Mouse (Mus musculus) spleen, adult 2 months (tissue): ENCODE measurements at regions not wholly inside any gene's neighbourhood (a gene's known extent, or its start where the extent isn't known, plus 50 kb on each side); places are given as distances from the start of the nearest gene placed in this dataset.

Experiments used
- DNase-seq, 2 experiments: peaks; one replicate each; pipeline versions ENCODE4 v3.0.0 to v3.0.0-alpha.2; 2012 to 2021; ENCODE audit warnings: low spot score in 2 of 2, low read depth in 1 of 2
- H3K27ac ChIP-seq: fragments of 200-500 bp; 2 replicates; pipeline ENCODE4 v1.5.1; 2012; ENCODE audit warnings: low read length, inconsistent platforms; ENCODE audit not compliant: insufficient read depth
- H3K27me3 ChIP-seq: fragments of 200-500 bp; 2 replicates; pipeline ENCODE4 v1.6.1; 2012; ENCODE audit warnings: mild to moderate bottlenecking, moderate library complexity, low read length, inconsistent platforms; ENCODE audit not compliant: control insufficient read depth, insufficient read depth
- H3K36me3 ChIP-seq: fragments of 200-500 bp; 2 replicates; pipeline ENCODE4 v1.6.1; 2012; ENCODE audit warnings: mild to moderate bottlenecking, low read length, inconsistent platforms; ENCODE audit not compliant: control insufficient read depth, insufficient read depth
- H3K4me1 ChIP-seq: fragments of 200-500 bp; 2 replicates; pipeline ENCODE4 v1.6.1; 2011; ENCODE audit warnings: inconsistent platforms; ENCODE audit not compliant: control insufficient read depth, insufficient read depth, insufficient read length
- H3K4me3 ChIP-seq: fragments of 200-500 bp; 2 replicates; pipeline ENCODE4 v1.5.1; 2011; ENCODE audit warnings: mild to moderate bottlenecking, inconsistent platforms; ENCODE audit not compliant: insufficient read depth, insufficient read length; ENCODE audit errors: extremely low read depth
- CTCF ChIP-seq: fragments of 200-500 bp; IDR thresholded peaks from 2 replicates; pipeline ENCODE4 v1.5.1; 2011; ENCODE audit warnings: mild to moderate bottlenecking, inconsistent platforms; ENCODE audit not compliant: insufficient read depth, insufficient read length, insufficient replicate concordance; ENCODE audit errors: extremely low read depth
- POLR2A ChIP-seq: fragments of 200-500 bp; IDR thresholded peaks from 2 replicates; pipeline ENCODE4 v1.6.1; 2011; ENCODE audit warnings: low read depth, low read length, inconsistent platforms
- WGBS: fragments of 180-500 bp; shearing (Covaris S2); methylation state at CpG from one replicate; pipeline ENCODE4 v1.1.7; 2018; 5-methylcytosine and 5-hydroxymethylcytosine counted together

GRCm38 (mm10) chr15:7574264-7574663, 176.1 kb upstream of the Egflam start:
- DNase-seq = no peak
- Histone ChIP-seq H3K4me3 (no peak overlapping the region), H3K27me3 (no peaks in the 10 kb centered on the region), H3K4me1 (no peaks in the 10 kb centered on the region), H3K27ac (no peak overlapping the region), H3K36me3 (no peaks in the 10 kb centered on the region)
- TF ChIP-seq CTCF (no peak), POLR2A (no peak)
- 85% methylated on average over 3 of the region's 3 CpGs for WGBS

GRCm38 (mm10) chr15:7574811-7575210, 176.6 kb upstream of the Egflam start:
- 75% methylated on average over 2 of the region's 2 CpGs for WGBS
- Histone ChIP-seq H3K4me1 (no peaks in the 10 kb centered on the region), H3K4me3 (no peak overlapping the region), H3K27ac (no peak overlapping the region), H3K27me3 (no peaks in the 10 kb centered on the region), H3K36me3 (no peaks in the 10 kb centered on the region)
- TF ChIP-seq CTCF (no peak), POLR2A (no peak)
- no peak for DNase-seq

- no peak for TF ChIP-seq CTCF
- no peak for TF ChIP-seq POLR2A
- DNase-seq = no peak
- no peak overlapping the region for H3K4me3 ChIP-seq
- no peaks in the 10 kb centered on the region for H3K4me1 ChIP-seq
- 56% methylated on average over 3 of the region's 3 CpGs for WGBS
- no peaks in the 10 kb centered on the region for H3K36me3 ChIP-seq
- no peak overlapping the region for H3K27ac ChIP-seq
- no peaks in the 10 kb centered on the region for H3K27me3 ChIP-seq
Observed at GRCm38 (mm10) chr15:7578439-7578838, 180.2 kb upstream of the Egflam start.

GRCm38 (mm10) chr15:7587210-7587609, 189.0 kb upstream of the Egflam start:
- 92% methylated on average over 3 of the region's 3 CpGs for WGBS
- DNase-seq = no peak
- TF ChIP-seq CTCF (no peak), POLR2A (no peak)
- Histone ChIP-seq H3K27ac (no peak overlapping the region), H3K27me3 (no peaks in the 10 kb centered on the region), H3K36me3 (no peaks in the 10 kb centered on the region), H3K4me1 (no peaks in the 10 kb centered on the region), H3K4me3 (no peak overlapping the region)

GRCm38 (mm10) chr15:7591486-7591885, 193.3 kb upstream of the Egflam start:
- H3K4me1 ChIP-seq = no peaks in the 10 kb centered on the region
- H3K4me3 ChIP-seq = no peak overlapping the region
- no peaks in the 10 kb centered on the region for H3K27me3 ChIP-seq
- no peak overlapping the region for H3K27ac ChIP-seq
- H3K36me3 ChIP-seq = no peaks in the 10 kb centered on the region
- no peak for DNase-seq
- TF ChIP-seq CTCF (no peak), POLR2A (no peak)

- WGBS = 69% methylated on average over 4 of the region's 4 CpGs
- DNase-seq = no peak
- H3K27ac ChIP-seq = no peak overlapping the region
- no peaks in the 10 kb centered on the region for H3K4me1 ChIP-seq
- no peak overlapping the region for H3K4me3 ChIP-seq
- no peaks in the 10 kb centered on the region for H3K27me3 ChIP-seq
- TF ChIP-seq POLR2A = no peak
- TF ChIP-seq CTCF = no peak
- no peaks in the 10 kb centered on the region for H3K36me3 ChIP-seq
Observed at GRCm38 (mm10) chr15:7597335-7597734, 199.1 kb upstream of the Egflam start.

GRCm38 (mm10) chr15:7597805-7598204, 199.6 kb upstream of the Egflam start:
- Histone ChIP-seq H3K4me1 (no peaks in the 10 kb centered on the region), H3K27ac (no peak overlapping the region), H3K36me3 (no peaks in the 10 kb centered on the region), H3K27me3 (no peaks in the 10 kb centered on the region), H3K4me3 (no peak overlapping the region)
- DNase-seq = no peak
- no peak for TF ChIP-seq POLR2A
